Mouse (Mus musculus) heart, adult 2 months (tissue): ENCODE results near the gene Mab21l3. TPM values are rescaled to one million over a fixed set of nuclear protein-coding genes. Genes with fewer than 3 reads are reported as not detected.

Source experiments
- DNase-seq, 2 experiments: peaks; one replicate each; pipeline ENCODE4 v3.0.0; 2021
- H3K27ac ChIP-seq: fragments of 200-600 bp; 2 replicates; pipeline ENCODE4 v1.8.1; 2022
- H3K27me3 ChIP-seq: fragments of 200-500 bp; 2 replicates; pipeline ENCODE4 v1.6.1; 2012; ENCODE audit warnings: mild to moderate bottlenecking, low read length, inconsistent platforms, mixed read lengths; ENCODE audit not compliant: control insufficient read depth, insufficient read depth
- H3K36me3 ChIP-seq: fragments of 200-500 bp; 2 replicates; pipeline ENCODE4 v1.6.1; 2012; ENCODE audit warnings: low read length, inconsistent platforms; ENCODE audit not compliant: control insufficient read depth, insufficient read depth
- H3K4me1 ChIP-seq: fragments of 200-500 bp; 2 replicates; pipeline ENCODE4 v1.6.1; 2011; ENCODE audit warnings: low read length; ENCODE audit not compliant: control insufficient read depth, insufficient read depth
- H3K4me3 ChIP-seq: fragments of 200-600 bp; 2 replicates; pipeline ENCODE4 v1.8.1; 2022
- H3K79me2 ChIP-seq: fragments of 200-500 bp; replicated peaks from 2 replicates; pipeline ENCODE4 v1.6.1; 2012; ENCODE audit warnings: mild to moderate bottlenecking, inconsistent platforms, low read length, moderate library complexity, mixed read lengths; ENCODE audit not compliant: control insufficient read depth, insufficient read depth
- H3K9ac ChIP-seq: fragments of 200-500 bp; 2 replicates; pipeline ENCODE4 v1.6.1; 2012; ENCODE audit warnings: low read depth, mild to moderate bottlenecking, control low read depth, inconsistent platforms, low read length, mixed read lengths
- CTCF ChIP-seq: fragments of 200-600 bp; IDR thresholded peaks from 2 replicates; pipeline ENCODE4 v1.8.1; 2022; ENCODE audit warnings: antibody characterized with exemption, mild to moderate bottlenecking, moderate library complexity
- EP300 ChIP-seq: fragments of 200-500 bp; IDR thresholded peaks from 2 replicates; pipeline ENCODE4 v1.6.1; 2011; ENCODE audit warnings: low read depth, low read length, control low read depth; ENCODE audit not compliant: insufficient read depth
- POLR2A ChIP-seq: fragments of 200-500 bp; IDR thresholded peaks from 2 replicates; pipeline ENCODE4 v1.6.1; 2011; ENCODE audit warnings: mild to moderate bottlenecking, low read depth, low read length, control low read depth; ENCODE audit not compliant: insufficient read depth
- intact Hi-C: fragments of 180-260 bp; cut with DNase I; formaldehyde crosslinking; loops from one replicate; pipeline ENCODE4 v1.15.1; 2025
- polyA plus RNA-seq: library from polyadenylated mRNA; depleted of rRNA; stranded (reverse); fragments of >200 nt; gene quantifications from 2 replicates; pipeline ENCODE4 v1.2.3, GENCODE M21; 2012; rRNA removed
- total RNA-seq, 2 experiments: library from RNA; stranded (reverse); gene quantifications; 2 replicates each; pipeline ENCODE4 v1.2.3; 2021

Gene Mab21l3
- total and polyA plus RNA-seq, 3 experiments = 0.16 TPM; not detected in 2

DNA sequence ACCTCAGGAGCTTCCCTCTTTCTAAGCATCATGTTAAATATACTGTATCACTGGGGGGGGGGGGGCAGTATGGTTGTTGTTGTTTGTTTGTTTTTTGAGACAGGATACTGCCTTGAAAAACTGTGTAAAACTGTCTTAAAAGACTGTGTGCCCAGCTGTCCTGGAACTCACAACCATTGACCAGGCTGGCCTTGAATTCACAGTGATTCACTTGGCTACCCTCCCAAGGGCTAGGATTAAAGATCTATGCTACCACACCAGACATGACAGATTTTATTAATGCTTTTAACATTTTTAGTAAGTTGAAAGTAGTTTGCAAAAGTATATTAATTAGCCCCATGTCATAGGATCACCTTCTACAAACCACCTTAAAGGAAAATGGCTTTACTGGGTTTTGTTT lies 85.2 kb downstream of the Mab21l3 start:
- no peak overlapping the region for H3K27ac ChIP-seq
- H3K9ac ChIP-seq = no peak overlapping the region
- DNase-seq = no peak
- no peaks in the 10 kb centered on the region for H3K79me2 ChIP-seq
- TF ChIP-seq CTCF (no peak), EP300 (no peak), POLR2A (no peak)
- no peaks in the 10 kb centered on the region for H3K27me3 ChIP-seq
- no peaks in the 10 kb centered on the region for H3K36me3 ChIP-seq
- intact Hi-C loops = no loop called here
- H3K4me1 ChIP-seq = no peaks in the 10 kb centered on the region
- H3K4me3 ChIP-seq = no peak overlapping the region

Other genes with a start within 250 kb of the Mab21l3 start
- 100 to 1,000 TPM; 800 to 832 TPM for gene Atp1a1, start 244.3 kb downstream of the Mab21l3 start, total RNA-seq
- 523 and 821 TPM in 2 replicates for gene Atp1a1, start 244.3 kb downstream of the Mab21l3 start, polyA plus RNA-seq
- gene Slc22a15, start 75.5 kb upstream of the Mab21l3 start, total RNA-seq = 1 to 10 TPM; 1.8 to 1.9 TPM
- gene Slc22a15, start 75.5 kb upstream of the Mab21l3 start, polyA plus RNA-seq = 2.4 and 3.8 TPM in 2 replicates
- gene Nhlh2, start 161.1 kb upstream of the Mab21l3 start, total RNA-seq = not detected
- not detected in 2 replicates for gene Nhlh2, start 161.1 kb upstream of the Mab21l3 start, polyA plus RNA-seq
- 100 to 1,000 TPM; 833 to 848 TPM for gene Casq2, start 237.5 kb upstream of the Mab21l3 start, total RNA-seq
- 361 and 854 TPM in 2 replicates for gene Casq2, start 237.5 kb upstream of the Mab21l3 start, polyA plus RNA-seq